Mouse (Mus musculus) MEL (cell line): ENCODE results near the gene Nlk. TPM values are rescaled to one million over a fixed set of nuclear protein-coding genes. Genes with fewer than 3 reads are reported as not detected.

Experiments used
- DNase-seq: peaks from one replicate; pipeline ENCODE4 v3.0.0; 2011; ENCODE audit warnings: low read depth, low spot score
- H3K27ac ChIP-seq: 2 replicates; pipeline ENCODE4 v1.5.1; 2012; ENCODE audit warnings: low read depth, mild to moderate bottlenecking, control low read depth, low read length, moderate library complexity; ENCODE audit not compliant: control insufficient read depth
- H3K27me3 ChIP-seq, 2 experiments: fragments of 150-350 bp in 1 of 2; sonication (generic) in 1 of 2; 2 replicates each; pipeline ENCODE4 v1.6.1; 2012; ENCODE audit warnings: low read length in 2 of 2, mild to moderate bottlenecking in 2 of 2, improper control_type of control experiment in 1 of 2, moderate library complexity in 1 of 2; ENCODE audit not compliant: insufficient read depth in 2 of 2, control insufficient read depth in 1 of 2
- H3K36me3 ChIP-seq, 2 experiments: 2 replicates each; pipeline ENCODE4 v1.6.1; 2012 to 2014; ENCODE audit warnings: low read length in 2 of 2, improper control_type of control experiment in 1 of 2, inconsistent platforms in 1 of 2, mild to moderate bottlenecking in 1 of 2; ENCODE audit not compliant: insufficient read depth in 2 of 2, control insufficient read depth in 1 of 2
- H3K4me1 ChIP-seq, 2 experiments: fragments of 150-350 bp in 1 of 2; sonication (generic) in 1 of 2; 2 replicates each; pipeline ENCODE4 v1.6.1; 2012; ENCODE audit warnings: low read length in 2 of 2, improper control_type of control experiment in 1 of 2, mild to moderate bottlenecking in 1 of 2; ENCODE audit not compliant: insufficient read depth in 2 of 2, control insufficient read depth in 1 of 2
- H3K4me3 ChIP-seq, 2 experiments: fragments of 150-350 bp in 1 of 2; sonication (generic) in 1 of 2; 2 replicates each; pipeline ENCODE4 v1.5.1; 2012; ENCODE audit warnings: low read depth in 2 of 2, low read length in 2 of 2, mild to moderate bottlenecking in 2 of 2, moderate library complexity in 2 of 2, control low read depth in 1 of 2, improper control_type of control experiment in 1 of 2; ENCODE audit not compliant: control insufficient read depth in 1 of 2, insufficient read depth in 1 of 2
- H3K79me2 ChIP-seq: 2 replicates; pipeline ENCODE4 v1.6.1; 2012; ENCODE audit warnings: mild to moderate bottlenecking, low read length, moderate library complexity; ENCODE audit not compliant: control insufficient read depth, poor library complexity, insufficient read depth
- H3K9ac ChIP-seq: 2 replicates; pipeline ENCODE4 v1.6.1; 2012; ENCODE audit warnings: low read depth, mild to moderate bottlenecking, control low read depth, low read length, moderate library complexity; ENCODE audit not compliant: control insufficient read depth, poor library complexity, severe bottlenecking
- H3K9me3 ChIP-seq: fragments of 150-350 bp; sonication (generic); replicated peaks from 2 replicates; pipeline ENCODE4 v1.6.1; 2012; ENCODE audit warnings: mild to moderate bottlenecking, low read length, improper control_type of control experiment, moderate library complexity; ENCODE audit not compliant: insufficient read depth
- CHD2 ChIP-seq: IDR thresholded peaks from 2 replicates; pipeline ENCODE4 v1.6.1; 2011; ENCODE audit warnings: low read length, improper control_type of control experiment
- CTCF ChIP-seq, 3 experiments: IDR thresholded peaks in 2 of 3; conservative IDR thresholded peaks in 1 of 3; 2 replicates each; pipeline ENCODE4 v1.5.1; 2011 to 2012; ENCODE audit warnings: low read length in 3 of 3, low read depth in 2 of 3, mild to moderate bottlenecking in 2 of 3, improper control_type of control experiment in 1 of 3, inconsistent platforms in 1 of 3, mixed read lengths in 1 of 3, moderate library complexity in 1 of 3; ENCODE audit not compliant: control insufficient read depth in 1 of 3, insufficient read depth in 1 of 3, poor library complexity in 1 of 3, severe bottlenecking in 1 of 3
- HCFC1 ChIP-seq: IDR thresholded peaks from 2 replicates; pipeline ENCODE4 v1.6.1; 2012; ENCODE audit warnings: low read depth, mild to moderate bottlenecking, inconsistent platforms, low read length, improper control_type of control experiment, moderate library complexity
- MEF2A ChIP-seq: IDR thresholded peaks from 2 replicates; pipeline ENCODE4 v1.6.1; 2014; ENCODE audit warnings: low read depth, mild to moderate bottlenecking, inconsistent platforms, low read length, improper control_type of control experiment; ENCODE audit not compliant: poor library complexity, insufficient replicate concordance, severe bottlenecking; ENCODE audit errors: extremely low read depth
- MYB ChIP-seq: IDR thresholded peaks from 2 replicates; pipeline ENCODE4 v1.6.1; 2011; ENCODE audit warnings: mild to moderate bottlenecking, low read depth, low read length, improper control_type of control experiment
- POLR2A ChIP-seq, 2 experiments: IDR thresholded peaks; 2 replicates each; pipeline ENCODE4 v1.6.1; 2011 to 2012; ENCODE audit warnings: low read length in 2 of 2, mild to moderate bottlenecking in 2 of 2, control low read depth in 1 of 2, improper control_type of control experiment in 1 of 2, low read depth in 1 of 2, moderate library complexity in 1 of 2; ENCODE audit not compliant: control insufficient read depth in 1 of 2, insufficient read depth in 1 of 2, poor library complexity in 1 of 2
- POLR2AphosphoS2 ChIP-seq: IDR thresholded peaks from 2 replicates; pipeline ENCODE4 v1.6.1; 2011; ENCODE audit warnings: low read length, improper control_type of control experiment
- RAD21 ChIP-seq: IDR thresholded peaks from 2 replicates; pipeline ENCODE4 v1.6.1; 2011; ENCODE audit warnings: mild to moderate bottlenecking, low read depth, low read length, improper control_type of control experiment
- SIN3A ChIP-seq: IDR thresholded peaks from 2 replicates; pipeline ENCODE4 v1.6.1; 2012; ENCODE audit warnings: low read length, improper control_type of control experiment, inconsistent platforms
- SMC3 ChIP-seq: IDR thresholded peaks from 2 replicates; pipeline ENCODE4 v1.6.1; 2011; ENCODE audit warnings: low read depth, low read length, improper control_type of control experiment
- TAL1 ChIP-seq: IDR thresholded peaks from 2 replicates; pipeline ENCODE4 v1.6.1; 2012; ENCODE audit warnings: mild to moderate bottlenecking, inconsistent platforms, low read length, moderate library complexity, mixed read lengths
- TCF12 ChIP-seq: IDR thresholded peaks from 2 replicates; pipeline ENCODE4 v1.6.1; 2014; ENCODE audit warnings: low read depth, mild to moderate bottlenecking, inconsistent platforms, low read length, improper control_type of control experiment, moderate library complexity
- UBTF ChIP-seq: IDR thresholded peaks from 2 replicates; pipeline ENCODE4 v1.6.1; 2012; ENCODE audit warnings: low read depth, mild to moderate bottlenecking, inconsistent platforms, low read length, improper control_type of control experiment, moderate library complexity, borderline replicate concordance; ENCODE audit not compliant: insufficient read depth
- USF2 ChIP-seq, 2 experiments: IDR thresholded peaks; 2 replicates each; pipeline ENCODE4 v1.6.1; 2011 to 2012; ENCODE audit warnings: improper control_type of control experiment in 2 of 2, low read length in 2 of 2, borderline replicate concordance in 1 of 2, inconsistent platforms in 1 of 2, low read depth in 1 of 2, mild to moderate bottlenecking in 1 of 2; ENCODE audit not compliant: insufficient read depth in 1 of 2
- ZKSCAN1 ChIP-seq: IDR thresholded peaks from 2 replicates; pipeline ENCODE4 v1.6.1; 2012; ENCODE audit warnings: low read depth, mild to moderate bottlenecking, inconsistent platforms, low read length, improper control_type of control experiment, moderate library complexity
- ZMIZ1 ChIP-seq: IDR thresholded peaks from 2 replicates; pipeline ENCODE4 v1.6.1; 2012; ENCODE audit warnings: low read depth, mild to moderate bottlenecking, inconsistent platforms, low read length, improper control_type of control experiment, moderate library complexity
- ZNF384 ChIP-seq: IDR thresholded peaks from 2 replicates; pipeline ENCODE4 v1.6.1; 2012; ENCODE audit warnings: low read depth, mild to moderate bottlenecking, inconsistent platforms, low read length, improper control_type of control experiment
- polyA plus RNA-seq, 2 experiments: library from polyadenylated mRNA; stranded (reverse) in 1 of 2; unstranded in 1 of 2; fragments of >175 nt in 1 of 2; fragments of >200 nt in 1 of 2; gene quantifications; 2 replicates each; pipeline versions ENCODE4 v1.2.1 to v1.2.4; 2012; ENCODE audit warnings: low replicate concordance in 2 of 2, low read depth in 1 of 2; ENCODE audit not compliant: insufficient read length in 2 of 2, insufficient read depth in 1 of 2, missing spikeins in 1 of 2
- total RNA-seq: library from RNA; depleted of rRNA; stranded (reverse); fragments of 300-350 nt; gene quantifications from 2 replicates; pipeline ENCODE4 v1.2.3, GENCODE M21; 2012

Nlk gene
- total and polyA plus RNA-seq, 3 experiments: 16.9 to 17.9 TPM; not detected in 1

DNA sequence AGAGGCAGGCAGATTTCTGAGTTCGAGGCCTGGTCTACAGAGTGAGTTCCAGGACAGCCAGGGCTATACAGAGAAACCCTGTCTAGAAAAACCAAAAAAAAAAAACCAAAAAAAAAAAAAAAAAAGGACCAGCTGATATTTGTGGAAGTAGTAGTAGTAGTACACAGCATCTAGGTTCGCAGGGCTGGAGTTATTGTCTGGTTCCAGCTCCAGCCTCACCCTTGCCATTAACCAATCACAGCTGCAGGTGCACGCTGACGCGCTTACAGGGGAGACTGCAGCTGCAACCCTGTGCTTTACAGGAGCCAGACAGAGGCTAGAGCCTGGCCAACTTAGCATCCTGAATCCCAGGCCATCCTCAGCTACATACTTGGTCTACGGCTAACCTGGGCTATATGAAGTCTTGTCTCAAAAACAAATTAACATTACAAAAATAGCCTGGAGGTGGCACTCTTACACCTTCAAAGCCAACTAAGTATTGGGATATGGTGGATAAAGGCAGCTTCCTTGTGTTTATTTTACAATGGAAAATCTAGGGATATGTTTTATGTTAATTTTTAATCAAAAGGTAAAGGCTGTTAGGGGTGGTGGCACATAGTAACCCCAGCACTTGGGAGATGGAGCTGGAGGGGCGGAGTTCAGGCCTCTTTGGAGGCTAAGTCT is 152.6 kb downstream of the Nlk start:
- H3K9me3 ChIP-seq: no peaks in the 10 kb centered on the region
- no peaks in the 10 kb centered on the region for H3K27me3 ChIP-seq
- TF ChIP-seq SIN3A (0 out of 2 replicates have a peak, but pooled peaks have one; percentile 20), TAL1 (no peak), CHD2 (no peak), RAD21 (peak; percentile 55), MEF2A (no peak), ZMIZ1 (peak; percentile 59; the same call in 1 of the 2 replicates), CTCF (IDR thresholded peaks at IDR 0.05 in 2 of 3, conservative IDR thresholded peaks at IDR 0.05 in 1 of 3; ENCODE audit: control insufficient read depth in 1 of 3, insufficient read depth in 1 of 3, low read depth in 2 of 3, low read length in 3 of 3, poor library complexity in 1 of 3, severe bottlenecking in 1 of 3) (peak in 1 of 3 experiments; percentile 44; a peak in 2 of 6 replicates), UBTF (no peak), MYB (no peak), TCF12 (no peak), USF2 (IDR thresholded peaks at IDR 0.05; ENCODE audit: borderline replicate concordance in 1 of 2, insufficient read depth in 1 of 2, low read depth in 1 of 2, low read length in 2 of 2) (no peak), ZNF384 (peak; percentile 42; the same call in 1 of the 2 replicates), SMC3 (peak; percentile 34; the same call in 1 of the 2 replicates), ZKSCAN1 (no peak), HCFC1 (no peak), POLR2AphosphoS2 (peak; percentile 77; the same call in 1 of the 2 replicates), POLR2A (IDR thresholded peaks at IDR 0.05; ENCODE audit: control insufficient read depth in 1 of 2, insufficient read depth in 1 of 2, low read depth in 1 of 2, low read length in 2 of 2, poor library complexity in 1 of 2) (peak in 1 of 2 experiments; percentile 34; a peak in 1 of 4 replicates)
- DNase-seq: no peak
- peaks cover 44% of the 10 kb centered on the region for H3K79me2 ChIP-seq
- H3K4me1 ChIP-seq: peaks cover 26 to 28% of the 10 kb centered on the region in 2 experiments
- no peak overlapping the region for H3K9ac ChIP-seq
- no peak overlapping the region for H3K4me3 ChIP-seq
- peaks cover 7 to 41% of the 10 kb centered on the region in 2 experiments for H3K36me3 ChIP-seq
- no peak overlapping the region for H3K27ac ChIP-seq

DNA sequence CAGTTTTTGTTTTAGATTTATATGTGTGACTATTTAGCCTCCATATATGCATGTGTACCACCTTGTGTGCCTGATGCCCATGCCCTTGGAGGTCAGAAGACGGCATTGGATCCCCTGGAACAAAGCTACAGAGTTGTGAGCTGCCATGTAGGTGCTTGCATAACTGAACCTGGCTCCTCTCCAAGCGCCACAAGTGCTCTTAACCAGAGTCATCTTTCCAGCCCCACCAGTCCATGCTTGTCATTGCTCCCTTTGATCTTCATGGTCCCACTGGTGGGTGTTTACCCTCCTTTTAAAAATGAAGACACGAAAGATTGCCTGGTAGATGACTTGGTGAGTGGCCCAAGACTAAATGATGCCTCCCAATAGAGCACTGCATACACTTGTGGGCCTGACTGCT is 156.8 kb downstream of the Nlk start:
- no peaks in the 10 kb centered on the region for H3K27me3 ChIP-seq
- no peak overlapping the region for H3K4me3 ChIP-seq
- H3K4me1 ChIP-seq: peaks cover 5 to 29% of the 10 kb centered on the region in 2 experiments
- no peaks in the 10 kb centered on the region for H3K9me3 ChIP-seq
- peaks cover 10 to 30% of the 10 kb centered on the region in 2 experiments for H3K36me3 ChIP-seq
- peaks cover 38% of the 10 kb centered on the region for H3K79me2 ChIP-seq
- no peak for DNase-seq
- H3K9ac ChIP-seq: no peak overlapping the region
- H3K27ac ChIP-seq: no peak overlapping the region
- peak; percentile 66 for TF ChIP-seq ZMIZ1
- no peak for TF ChIP-seq HCFC1
